Mouse (Mus musculus): ENCODE results near the gene Irf6.

GRCm38 (mm10) chr1:193146416-193146815 lies 6.5 kb upstream of the Irf6 start:
- TF ChIP-seq POLR2A (IDR thresholded peaks at IDR 0.05; ENCODE audit: borderline replicate concordance, low read depth, low read length) (no peak), CTCF (IDR thresholded peaks at IDR 0.05; ENCODE audit: low read depth, low read length) (no peak)

Measured in bone marrow macrophage, adult 2 months (primary cell).